Mouse (Mus musculus) thymus, postnatal 0 days (tissue): ENCODE measurements around the gene Rnf212b. TPM values are rescaled to one million over a fixed set of nuclear protein-coding genes. Genes with fewer than 3 reads are reported as not detected.
"Not testable (repeated sequence)": the region's sequence is repeated elsewhere in the genome, so short reads cannot be mapped to it uniquely, and the experiment has no call there.

Experiments
- DNase-seq: peaks from one replicate; pipeline ENCODE4 v3.0.0-alpha.2; 2015; ENCODE audit warnings: low spot score
- polyA plus RNA-seq: library from polyadenylated mRNA; unstranded; fragments of >200 nt; fragmentation: Nextera tagmentation; extraction: Ambion mirVana; gene quantifications from 2 replicates; pipeline ENCODE4 v1.2.1, GENCODE M21; 2015

Rnf212b gene
- not detected in 2 replicates for polyA plus RNA-seq

- no peak for DNase-seq
Measured at GRCm38 (mm10) chr14:54813991-54814390, at the start of gene Rnf212b. Gene Rnf212b, plus strand, starts transcription at chr14:54814141.

- DNase-seq = not testable (repeated sequence)
Measured at GRCm38 (mm10) chr14:54766937-54767336, 47.0 kb upstream of the Rnf212b start.

GRCm38 (mm10) chr14:54768314-54769067 is 45.5 kb upstream of the Rnf212b start:
- DNase-seq = no peak

GRCm38 (mm10) chr14:54769068-54769425 is 44.9 kb upstream of the Rnf212b start:
- no peak for DNase-seq

GRCm38 (mm10) chr14:54770373-54770772 is 43.6 kb upstream of the Rnf212b start:
- no peak for DNase-seq

- no peak for DNase-seq
Measured at GRCm38 (mm10) chr14:54772333-54772856, 41.5 kb upstream of the Rnf212b start.

GRCm38 (mm10) chr14:54775534-54776041 is 38.4 kb upstream of the Rnf212b start:
- no peak for DNase-seq

- no peak for DNase-seq
Measured at GRCm38 (mm10) chr14:54776768-54777167, 37.2 kb upstream of the Rnf212b start.

- DNase-seq = no peak
Measured at GRCm38 (mm10) chr14:54777893-54778292, 36.0 kb upstream of the Rnf212b start.

- DNase-seq = no peak
Measured at GRCm38 (mm10) chr14:54780084-54780483, 33.9 kb upstream of the Rnf212b start.

GRCm38 (mm10) chr14:54780836-54781609 is 32.9 kb upstream of the Rnf212b start:
- no peak for DNase-seq

- DNase-seq = peak; percentile 66
Measured at GRCm38 (mm10) chr14:54781610-54782365, 32.2 kb upstream of the Rnf212b start, which contains the start of gene Slc7a8. Gene Slc7a8, minus strand, starts transcription at chr14:54781946.

- DNase-seq = no peak
Measured at GRCm38 (mm10) chr14:54782971-54783370, 31.0 kb upstream of the Rnf212b start.

- DNase-seq = peak; percentile 84
Measured at GRCm38 (mm10) chr14:54785898-54786297, 28.0 kb upstream of the Rnf212b start.

GRCm38 (mm10) chr14:54786489-54786888 is 27.5 kb upstream of the Rnf212b start:
- no peak for DNase-seq

GRCm38 (mm10) chr14:54787226-54787625 is 26.7 kb upstream of the Rnf212b start:
- DNase-seq = peak; percentile 19

GRCm38 (mm10) chr14:54788231-54788630 is 25.7 kb upstream of the Rnf212b start:
- no peak for DNase-seq

- no peak for DNase-seq
Measured at GRCm38 (mm10) chr14:54792166-54792565, 21.8 kb upstream of the Rnf212b start.

- no peak for DNase-seq
Measured at GRCm38 (mm10) chr14:54793351-54793750, 20.6 kb upstream of the Rnf212b start.

GRCm38 (mm10) chr14:54793894-54794830 is 19.8 kb upstream of the Rnf212b start:
- DNase-seq = no peak
